In the genomic region with DNA sequence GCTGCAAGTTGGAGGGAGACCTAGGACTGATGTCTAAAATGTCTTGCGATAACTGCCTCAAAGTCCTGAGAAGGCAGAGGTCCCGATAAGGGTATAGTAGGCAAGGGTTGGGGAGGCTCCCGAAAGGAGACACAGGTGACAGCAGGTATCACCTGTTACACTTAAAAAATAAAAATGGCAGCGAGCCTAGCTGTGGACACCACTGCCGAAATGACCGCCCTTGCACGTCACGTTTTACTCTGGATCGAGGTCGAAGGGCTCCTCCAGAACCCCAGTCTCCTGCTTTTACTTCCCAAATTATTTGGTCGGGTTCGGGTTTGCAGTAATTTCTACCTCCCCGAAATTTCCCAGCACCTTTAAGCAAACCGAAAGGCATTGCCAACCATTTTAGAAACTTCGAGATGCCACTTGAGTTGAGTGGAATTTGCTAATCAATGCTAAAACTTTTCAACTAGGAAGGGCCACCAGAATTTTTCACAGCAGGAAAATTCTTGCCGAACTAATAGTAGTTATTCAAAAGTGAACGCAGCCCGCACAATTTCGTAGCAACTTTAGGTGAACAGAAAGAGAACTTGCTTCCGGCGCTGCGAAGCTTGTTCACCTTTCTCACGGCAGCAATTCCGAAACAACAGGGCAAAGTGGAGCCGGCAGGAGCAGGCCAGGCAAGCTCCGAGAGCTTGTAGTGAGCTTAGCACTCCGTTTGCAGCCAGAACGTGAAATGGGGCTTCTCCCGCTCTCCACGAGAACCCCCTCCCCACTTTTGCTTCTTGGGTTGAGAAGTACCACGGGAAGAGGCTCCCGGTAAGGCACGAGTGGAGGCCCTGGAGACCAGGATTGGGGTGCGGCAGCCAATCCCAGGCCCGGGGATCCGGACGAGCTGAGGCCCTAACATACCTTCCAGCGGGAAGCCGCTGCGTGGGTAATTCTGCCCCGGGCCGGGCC, we compare ENCODE assay signal across 10 mouse cellular contexts. TPM values are rescaled to one million over a fixed set of nuclear protein-coding genes. Genes with fewer than 3 reads are reported as not detected.
DNase-seq lines count a peak whose midpoint lies in the region; ATAC-seq and TF ChIP-seq lines count a peak whose summit lies in the region.
"Had no signal": no experiment of that assay in that cellular context is flagged by ENCODE, and none has a peak within 500 bp of the region (broad histone marks: within the 10 kb centered on the region; RNA-seq: fewer than 3 reads in every experiment).

No protein-coding gene starts in this region.

- ATAC-seq in forebrain, postnatal 0 days = no peak
- no peak for ATAC-seq in liver, embryonic 16.5 days (ENCODE audit: low read depth)

- peak overlapping the region; percentile 14; the same call in 1 of the 2 replicates for H3K9ac ChIP-seq in ES-Bruce4 (ENCODE audit: low read depth, poor library complexity, severe bottlenecking)
- no peak overlapping the region for H3K9ac ChIP-seq in forebrain, postnatal 0 days
- no peak overlapping the region for H3K9ac ChIP-seq in liver, embryonic 16.5 days (ENCODE audit: low read depth, low read length)

- no peaks in the 10 kb centered on the region for H3K36me3 ChIP-seq in ES-Bruce4 (ENCODE audit: control insufficient read depth, insufficient read depth, low read length, poor library complexity, severe bottlenecking)
- no peaks in the 10 kb centered on the region for H3K36me3 ChIP-seq in forebrain, postnatal 0 days (ENCODE audit: insufficient read depth)
- no peaks in the 10 kb centered on the region for H3K36me3 ChIP-seq in liver, embryonic 16.5 days (ENCODE audit: control insufficient read depth, insufficient read depth)

- 2% methylated on average over 42 of the region's 42 CpGs for WGBS in forebrain, postnatal 0 days
- 2% methylated on average over 42 of the region's 42 CpGs for WGBS in liver, embryonic 16.5 days (ENCODE audit: insufficient replicate concordance)

- no peak for TF ChIP-seq CTCF in ES-Bruce4 (IDR thresholded peaks at IDR 0.05; ENCODE audit: low read depth, low read length)
- TF ChIP-seq CTCF in forebrain, postnatal 0 days (IDR thresholded peaks at IDR 0.05; ENCODE audit: low read depth) = no peak

- no peak overlapping the region for H3K4me2 ChIP-seq in forebrain, postnatal 0 days (ENCODE audit: low read depth)
- H3K4me2 ChIP-seq in liver, embryonic 16.5 days (ENCODE audit: low read depth, low read length) = peak overlapping the region; percentile 37

- intact Hi-C loops in left cerebral cortex, postnatal 4 days (cut with DNase I) = loop anchor here (10.0 kb wide), 1 partner anchor 221 kb away; no protein-coding TSS in a partner anchor

- peaks cover 2% of the 10 kb centered on the region for H3K4me1 ChIP-seq in ES-Bruce4 (ENCODE audit: control insufficient read depth, insufficient read depth, low read length)
- no peaks in the 10 kb centered on the region for H3K4me1 ChIP-seq in forebrain, postnatal 0 days (ENCODE audit: insufficient read depth)
- H3K4me1 ChIP-seq in liver, embryonic 16.5 days (ENCODE audit: control insufficient read depth, low read depth, low read length) = no peaks in the 10 kb centered on the region; the same call in 1 of the 2 replicates

- DNase-seq in adrenal gland, adult 2 months = peak; percentile 39
- no peak for DNase-seq in adrenal gland, postnatal 14 days
- peak; percentile 46 for DNase-seq in forebrain, postnatal 0 days
- no peak for DNase-seq in ovary, postnatal 10 days (ENCODE audit: low spot score)
- no peak for DNase-seq in MN1 (ENCODE audit: low spot score)
- DNase-seq in left cerebral cortex, postnatal 4 days = no peak
- DNase-seq: thymus, postnatal 36 days had no signal

- no peak for TF ChIP-seq POLR2A in ES-Bruce4 (IDR thresholded peaks at IDR 0.05; ENCODE audit: insufficient read depth, low read length)

- H3K27me3 ChIP-seq in ES-Bruce4 (ENCODE audit: control insufficient read depth, insufficient read depth, low read length, poor library complexity, severe bottlenecking) = peaks cover 51% of the 10 kb centered on the region
- H3K27me3 ChIP-seq in forebrain, postnatal 0 days (ENCODE audit: insufficient read depth, low read length) = peaks cover 87% of the 10 kb centered on the region
- H3K27me3 ChIP-seq in liver, embryonic 16.5 days (ENCODE audit: control insufficient read depth, insufficient read depth, low read depth, low read length) = peaks cover 98% of the 10 kb centered on the region

- peak overlapping the region; percentile 42 for H3K4me3 ChIP-seq in ES-Bruce4 (ENCODE audit: low read depth, low read length)
- H3K4me3 ChIP-seq in forebrain, postnatal 0 days (ENCODE audit: low read depth, low read length) = no peak overlapping the region
- H3K4me3 ChIP-seq in liver, embryonic 16.5 days (ENCODE audit: low read depth, low read length) = peak overlapping the region; percentile 22
- H3K4me3 ChIP-seq: erythroblast, embryonic 14.5 days had no signal

- no peak for TF ChIP-seq EP300 in ES-Bruce4 (IDR thresholded peaks at IDR 0.05; ENCODE audit: insufficient read depth, low read depth, low read length)

- H3K9me3 ChIP-seq in ES-Bruce4 (replicated peaks; ENCODE audit: control insufficient read depth, insufficient read depth, low read length, poor library complexity, severe bottlenecking) = no peaks in the 10 kb centered on the region
- no peaks in the 10 kb centered on the region for H3K9me3 ChIP-seq in forebrain, postnatal 0 days (ENCODE audit: low read length)
- H3K9me3 ChIP-seq in liver, embryonic 16.5 days (replicated peaks; ENCODE audit: control insufficient read depth, low read length) = no peaks in the 10 kb centered on the region

- no peak overlapping the region for H3K27ac ChIP-seq in ES-Bruce4 (ENCODE audit: insufficient read depth, low read length)
- no peak overlapping the region for H3K27ac ChIP-seq in forebrain, postnatal 0 days (ENCODE audit: low read depth, low read length)
- H3K27ac ChIP-seq in liver, embryonic 16.5 days (ENCODE audit: low read length) = no peak overlapping the region

RNA-seq across cellular contexts. Expression of a gene that starts 0.9 kb away (rescaled TPM):
- total RNA-seq in adrenal gland, adult 2 months (2021) = not detected
- polyA plus RNA-seq in adrenal gland, adult 2 months (2012; rRNA removed) = not detected in 2 replicates
- total RNA-seq in adrenal gland, postnatal 14 days (2021) = not detected in 2 replicates
- 3.3 and 4.1 TPM in 2 replicates for polyA plus RNA-seq in ES-Bruce4 (2011; ENCODE audit: insufficient read depth, insufficient read length, low read depth, missing spikeins)
- total RNA-seq in forebrain, postnatal 0 days (2014; rRNA removed) = 0.15 and 0.19 TPM in 2 replicates
- polyA plus RNA-seq in forebrain, postnatal 0 days (2015; fragmentation: Nextera tagmentation; extraction: Ambion mirVana) = 0.04 and 0.40 TPM in 2 replicates
- polyA plus RNA-seq in liver, embryonic 16.5 days (2015; fragmentation: Nextera tagmentation; extraction: Ambion mirVana) = not detected in 2 replicates
- not detected for total RNA-seq in left cerebral cortex, postnatal 4 days (2021)
- polyA plus RNA-seq: erythroblast, embryonic 14.5 days had no signal

Comparison
In these comparisons a context has a peak if more than half of its experiments do, and no peak if none do; other contexts are left out.
1. DNase-seq: peak in adrenal gland, adult 2 months (single experiment) and forebrain, postnatal 0 days (single experiment); none in adrenal gland, postnatal 14 days (single experiment), ovary, postnatal 10 days (single experiment), MN1 (single experiment) and left cerebral cortex, postnatal 4 days (single experiment).